Mouse (Mus musculus): ENCODE results near the gene Slc2a10.
A peak's percentile ranks its signal among the peaks of the same experiment; 100 is the strongest.

Gene Slc2a10

DNA sequence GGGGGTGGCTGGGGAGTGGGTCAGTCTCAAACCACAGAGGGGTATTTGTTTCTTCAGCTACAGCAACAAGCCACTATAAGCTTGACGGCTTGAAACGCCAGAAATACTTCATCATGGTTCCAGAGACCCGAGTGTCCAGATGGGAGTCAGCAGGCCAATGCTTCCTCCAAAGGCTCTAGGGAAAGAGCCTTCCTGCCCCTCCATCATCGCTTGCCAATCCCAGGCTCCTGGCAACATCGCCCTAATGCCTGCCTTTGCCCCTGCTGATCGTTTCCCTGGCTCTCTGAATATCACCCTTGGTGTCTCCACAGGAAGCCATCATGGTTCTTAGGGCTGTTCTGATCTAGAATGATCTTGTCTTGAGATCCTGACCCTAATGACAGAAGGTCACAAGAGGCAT, 58.3 kb downstream of the Slc2a10 start:
- DNase-seq (ENCODE audit: inconsistent ontology term), result no peak

DNA sequence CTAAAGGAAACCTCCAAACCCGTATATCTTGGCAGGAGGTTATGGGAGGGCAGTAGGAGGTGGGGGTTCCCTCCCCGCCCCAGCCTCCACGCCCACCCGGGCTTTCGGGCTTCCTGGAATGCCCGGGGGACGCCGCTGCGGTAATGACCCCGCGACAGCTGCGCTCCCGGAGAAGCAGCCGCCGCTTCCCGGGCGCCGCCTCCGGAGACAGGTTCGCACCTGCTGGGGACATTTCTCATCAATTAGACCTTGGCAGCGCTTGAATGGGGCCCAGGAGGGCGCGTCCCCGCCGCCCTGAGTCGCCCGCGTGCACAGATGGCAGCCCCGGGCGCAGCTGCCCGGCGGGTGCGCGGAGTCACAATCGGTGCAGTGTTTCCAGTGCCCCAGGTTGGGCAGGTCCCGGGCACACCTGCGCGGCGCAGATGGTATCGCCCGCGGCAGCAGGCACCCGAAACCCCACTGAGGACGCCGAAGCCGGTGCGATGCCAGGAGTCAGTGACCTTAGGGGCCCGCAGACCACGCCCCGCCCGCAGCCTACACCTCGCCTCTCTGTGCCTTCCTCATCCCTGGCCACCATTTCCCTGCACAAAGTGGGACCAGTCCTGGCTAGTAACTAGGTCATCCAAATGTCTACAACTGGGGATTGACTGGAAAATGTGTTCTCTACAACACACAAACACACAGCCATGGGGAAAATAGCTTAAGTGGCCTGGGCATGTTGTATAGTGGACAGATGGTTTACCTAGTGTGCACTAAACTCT, 59.9 kb downstream of the Slc2a10 start:
- DNase-seq (ENCODE audit: inconsistent ontology term), result peak; percentile 76

- no peak for DNase-seq (ENCODE audit: inconsistent ontology term)
These were observed 60.5 kb downstream of the Slc2a10 start for GRCm38 (mm10) chr2:165564101-165564500.

DNA sequence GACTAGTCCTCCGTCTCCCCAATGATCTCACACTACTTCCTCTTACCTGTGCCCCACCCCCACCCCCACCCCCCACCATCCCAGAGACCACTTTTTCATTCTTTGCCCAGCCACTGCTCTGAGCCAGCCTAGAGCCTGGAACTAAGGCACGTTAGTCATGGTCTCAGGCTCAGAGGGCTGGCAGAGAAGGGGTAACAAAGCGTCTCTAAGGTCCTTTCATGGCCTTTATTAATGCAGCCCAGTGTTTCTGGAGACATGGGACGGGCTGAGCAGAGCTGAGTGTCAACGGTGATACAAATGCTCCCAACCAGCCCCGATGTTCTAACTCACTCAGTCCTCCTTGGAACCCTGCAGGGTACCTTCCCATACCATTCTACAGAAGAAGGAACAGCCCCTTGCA, 61.0 kb downstream of the Slc2a10 start:
- no peak for DNase-seq (ENCODE audit: inconsistent ontology term)

- DNase-seq (ENCODE audit: inconsistent ontology term), result no peak
These were observed 63.3 kb downstream of the Slc2a10 start for GRCm38 (mm10) chr2:165566898-165567297.

DNA sequence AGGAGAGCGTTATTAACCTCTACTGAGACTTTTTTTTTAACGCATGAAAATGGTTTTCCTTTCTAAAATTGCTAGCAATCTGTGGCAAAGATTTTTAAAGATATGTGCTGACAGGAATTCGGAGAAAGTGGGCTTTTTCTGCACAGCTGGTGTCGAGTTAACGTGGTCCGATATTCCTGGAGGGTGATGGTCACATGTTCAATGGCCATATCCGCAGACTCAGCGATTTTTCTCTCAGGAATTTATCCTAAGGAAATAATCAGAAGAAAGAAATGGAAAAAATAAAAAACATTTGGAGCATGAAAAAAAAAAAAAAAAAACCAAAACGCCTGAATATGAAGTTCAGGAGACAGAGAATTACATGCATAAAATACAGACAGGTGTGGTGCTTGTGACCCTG, 64.2 kb downstream of the Slc2a10 start:
- no peak for DNase-seq (ENCODE audit: inconsistent ontology term)

GRCm38 (mm10) chr2:165568911-165569310, 65.3 kb downstream of the Slc2a10 start:
- no peak for DNase-seq (ENCODE audit: inconsistent ontology term)
